Mouse (Mus musculus): ENCODE measurements around the gene Defb47. TPM values are rescaled to one million over a fixed set of nuclear protein-coding genes. Genes with fewer than 3 reads are reported as not detected.
A peak's percentile ranks its signal among the peaks of the same experiment; 100 is the strongest.

The Defb47 gene
- not detected for polyA plus RNA-seq (2017; shearing (Covaris generic))

DNA sequence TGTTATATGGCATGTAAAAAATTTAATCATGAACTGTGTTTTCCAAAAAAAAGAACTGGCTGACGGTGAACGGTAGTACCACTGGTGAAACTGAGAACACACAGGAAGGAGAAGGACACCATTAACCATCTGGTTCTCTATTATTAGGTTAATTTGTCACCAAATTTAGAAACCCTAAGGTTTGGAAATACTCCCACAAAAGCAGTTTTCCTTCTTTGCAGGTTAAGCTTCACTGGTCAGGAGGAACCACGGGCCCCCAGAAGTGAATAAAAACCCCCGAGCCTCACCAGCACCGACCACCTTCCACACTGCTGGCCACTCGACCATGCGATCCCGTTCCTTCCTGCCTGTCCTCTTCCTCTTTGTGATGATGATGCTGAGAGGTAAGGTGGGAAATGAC is at the start of gene Defb47:
TSS of gene Defb47 (plus strand) at position 301 of the 400 bp plus-strand sequence.
- no peak for ATAC-seq

DNA sequence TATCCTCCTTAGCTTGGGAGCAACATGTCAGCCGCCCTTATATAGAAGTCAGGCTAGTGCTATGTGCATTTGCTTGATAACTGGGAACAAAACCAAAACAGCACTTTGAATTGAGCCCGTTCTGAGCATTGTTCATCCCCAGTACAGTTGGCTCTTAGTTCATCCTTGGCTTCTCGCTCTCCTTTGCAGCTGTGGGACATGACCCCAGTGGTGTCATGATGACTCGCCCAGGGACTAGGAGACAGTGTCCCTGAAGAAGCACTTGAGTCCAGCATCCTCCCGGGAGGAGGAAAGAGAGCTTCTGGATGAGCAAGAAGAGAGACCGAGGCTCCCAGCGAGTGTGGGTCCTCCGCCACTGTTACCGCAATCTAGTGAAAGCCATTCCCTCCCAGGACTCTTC is 41.8 kb upstream of the Defb47 start:
- no peak for ATAC-seq

DNA sequence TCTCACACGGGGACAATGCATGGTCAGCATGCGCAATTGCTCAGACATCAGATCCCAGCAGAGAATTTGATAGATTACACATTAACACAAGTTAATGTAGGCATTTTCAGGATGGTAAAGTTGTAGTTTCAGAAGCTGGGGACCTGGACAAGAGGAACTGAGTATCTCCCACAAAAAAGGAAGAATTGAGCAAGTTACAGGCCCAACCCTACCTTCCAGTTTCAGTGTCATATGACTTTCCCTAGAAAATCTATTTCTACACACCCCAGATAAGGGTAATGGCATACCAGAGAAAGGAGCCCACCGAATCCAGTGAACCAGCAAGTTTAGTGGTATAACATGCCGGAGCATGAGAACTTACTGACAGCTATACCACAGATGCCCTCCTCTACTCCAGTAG is 34.2 kb upstream of the Defb47 start:
- no peak for ATAC-seq

DNA sequence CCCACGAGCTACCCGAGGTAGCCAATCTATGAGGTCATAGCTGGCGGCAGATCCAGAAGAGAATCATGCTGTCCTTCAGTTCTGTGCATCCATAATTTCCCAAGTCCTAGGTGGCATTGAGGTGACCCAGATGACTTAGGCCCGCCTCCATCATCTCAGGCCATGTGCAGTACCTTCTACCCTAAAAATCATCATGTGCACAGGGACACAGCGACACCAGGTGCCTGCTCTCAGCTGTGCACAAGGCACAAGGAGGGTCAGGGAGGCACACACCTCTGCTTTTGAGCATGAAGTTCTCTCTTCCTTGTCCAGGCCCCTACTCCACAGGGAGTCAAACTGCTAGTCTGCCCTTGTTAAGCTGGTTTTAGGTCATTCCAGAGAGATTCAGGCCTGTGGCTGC is 32.5 kb upstream of the Defb47 start:
- no peak for ATAC-seq

DNA sequence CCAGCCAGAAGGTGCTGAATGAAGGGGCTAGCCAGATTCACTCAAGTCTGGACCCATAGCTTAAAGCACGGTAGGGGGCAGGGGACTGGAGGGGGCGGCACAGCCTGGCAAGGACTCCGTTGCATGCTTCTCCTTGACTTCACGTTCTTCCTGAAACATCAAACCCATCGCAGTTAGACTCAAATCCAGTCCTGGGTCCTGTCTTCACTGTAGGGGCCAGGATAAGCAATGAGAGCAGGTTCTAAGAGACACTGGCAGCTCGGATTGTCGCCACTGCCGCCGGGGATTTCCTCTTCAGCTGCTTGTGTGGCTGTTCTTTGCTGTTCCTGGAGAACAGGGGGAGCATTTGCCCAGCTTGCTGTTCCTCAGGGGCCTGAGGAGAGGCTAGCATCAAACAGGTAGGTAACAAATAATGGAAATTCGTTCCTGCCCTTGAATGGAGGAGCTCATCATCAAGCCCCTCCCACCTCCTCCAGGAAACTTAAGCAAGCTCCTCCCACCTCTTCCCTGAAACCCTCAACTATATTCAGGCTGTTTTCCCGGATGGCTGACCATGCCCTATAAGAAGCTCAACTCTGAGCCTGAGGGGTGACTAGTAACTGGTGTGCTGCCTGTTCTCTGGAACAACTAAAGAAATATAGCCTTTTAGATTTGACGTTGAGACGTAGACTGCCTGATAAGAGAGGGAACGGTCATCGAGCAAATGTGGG is 31.9 kb upstream of the Defb47 start:
- no peak for ATAC-seq

DNA sequence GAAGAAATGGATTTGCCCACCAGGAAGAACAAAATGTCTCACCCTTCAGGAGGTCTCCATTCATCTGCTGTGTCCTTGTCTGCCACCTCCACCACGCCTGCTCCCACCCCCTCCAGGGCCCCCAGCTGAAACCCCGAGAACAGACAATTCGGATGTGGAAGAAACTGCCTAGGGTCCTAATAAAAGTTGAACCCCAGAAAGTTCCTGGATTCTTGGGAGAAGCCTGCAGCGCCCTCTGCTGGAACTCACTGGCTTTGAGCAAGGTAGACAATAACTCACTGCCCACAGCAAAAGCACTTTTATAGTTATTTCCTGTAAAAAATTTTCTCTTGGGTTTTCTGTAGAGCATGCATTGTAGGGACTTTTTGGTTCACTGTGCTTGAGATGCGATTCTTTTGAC is 22.8 kb upstream of the Defb47 start:
- peak; percentile 49 for ATAC-seq

DNA sequence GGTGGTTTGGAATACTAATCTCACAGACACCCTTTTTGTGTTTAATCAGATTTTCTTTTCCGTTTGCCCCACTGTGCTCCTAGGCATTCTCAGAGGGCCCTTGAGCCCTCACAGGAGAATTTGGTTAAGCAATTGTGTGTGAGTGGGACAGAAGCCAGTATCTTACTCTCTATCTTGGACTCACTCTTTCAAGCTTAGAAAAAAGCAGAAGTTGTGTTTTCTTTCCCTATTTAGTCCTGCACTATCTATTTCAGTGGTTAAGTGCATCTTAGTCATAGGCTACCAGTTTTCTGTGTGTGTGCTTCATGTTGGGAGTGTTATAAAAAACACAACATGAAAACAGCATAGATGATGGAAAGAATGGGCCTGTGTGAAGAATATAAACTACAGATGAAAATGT is 18.1 kb upstream of the Defb47 start:
- ATAC-seq: no peak

DNA sequence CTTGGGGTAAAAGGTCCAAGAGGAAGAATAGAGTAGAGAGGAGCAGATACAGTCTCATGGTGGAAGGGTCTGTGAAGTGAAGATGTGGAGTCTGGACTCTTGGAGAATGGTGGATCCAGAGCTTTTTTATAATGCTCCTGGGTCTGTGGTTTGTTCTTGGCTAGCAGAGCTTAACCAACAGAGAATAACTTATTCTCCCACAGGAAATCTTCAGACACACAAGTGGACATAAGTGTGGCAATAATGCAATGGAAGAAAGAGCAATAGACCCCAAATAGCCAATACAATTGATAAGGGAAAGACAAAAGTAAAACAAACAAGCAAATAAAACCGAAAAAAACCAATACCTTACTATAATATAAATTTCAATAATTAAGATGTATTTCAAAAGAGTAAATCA is 13.5 kb upstream of the Defb47 start, which contains the start of gene Defb48:
TSS of gene Defb48 (minus strand) at position 101 of the 400 bp plus-strand sequence.
- no peak for ATAC-seq

DNA sequence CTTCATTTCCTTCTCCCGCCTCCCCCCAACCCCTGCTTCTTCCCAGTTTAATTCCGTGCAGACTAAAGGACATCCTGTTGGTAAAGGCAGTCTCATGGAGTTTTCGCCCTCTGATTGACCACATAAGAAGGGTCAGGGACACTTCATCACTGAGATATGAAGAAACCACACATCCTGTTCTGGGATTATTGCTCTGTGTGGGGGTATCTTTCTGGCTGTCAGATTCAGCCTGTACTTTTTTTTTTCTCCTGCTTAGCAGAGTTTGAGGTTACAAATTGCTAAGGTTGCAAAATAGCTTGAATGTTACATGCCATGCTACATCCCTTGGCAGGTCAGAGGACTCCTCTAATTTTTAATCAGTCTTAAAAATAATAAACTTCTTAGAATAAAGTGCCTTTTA is 6.6 kb upstream of the Defb47 start:
- ATAC-seq: no peak

DNA sequence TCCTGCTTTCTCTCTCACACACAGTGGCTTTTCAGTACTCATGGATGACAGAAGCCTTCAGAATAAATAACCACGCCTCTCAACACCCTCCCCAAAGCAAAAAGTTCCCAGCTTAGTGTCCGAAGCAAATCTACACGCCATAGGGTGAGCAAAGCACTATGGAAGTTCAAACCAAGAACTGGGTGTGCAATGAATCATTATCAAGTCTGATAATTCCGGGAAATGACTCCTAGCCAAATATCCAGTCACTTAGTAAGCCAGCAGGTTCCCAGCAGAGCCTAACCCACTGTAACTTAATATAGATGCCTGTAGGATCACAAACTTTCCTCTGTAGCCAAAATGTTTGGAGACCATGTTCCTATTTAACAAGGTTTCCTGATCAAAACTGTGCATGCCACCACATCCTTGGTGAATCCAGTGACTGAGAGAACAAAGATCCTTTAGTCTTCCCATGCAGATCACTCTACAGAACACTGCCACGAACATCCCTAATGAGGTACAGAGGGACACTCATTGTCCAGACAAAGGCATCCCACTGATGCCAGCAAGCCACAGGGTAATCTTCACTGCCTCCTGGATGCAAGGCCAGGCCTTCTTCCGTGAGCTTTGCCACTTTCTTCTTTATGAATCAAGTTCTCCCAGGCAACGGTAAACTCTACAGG is 5.9 kb upstream of the Defb47 start:
- ATAC-seq: no peak

DNA sequence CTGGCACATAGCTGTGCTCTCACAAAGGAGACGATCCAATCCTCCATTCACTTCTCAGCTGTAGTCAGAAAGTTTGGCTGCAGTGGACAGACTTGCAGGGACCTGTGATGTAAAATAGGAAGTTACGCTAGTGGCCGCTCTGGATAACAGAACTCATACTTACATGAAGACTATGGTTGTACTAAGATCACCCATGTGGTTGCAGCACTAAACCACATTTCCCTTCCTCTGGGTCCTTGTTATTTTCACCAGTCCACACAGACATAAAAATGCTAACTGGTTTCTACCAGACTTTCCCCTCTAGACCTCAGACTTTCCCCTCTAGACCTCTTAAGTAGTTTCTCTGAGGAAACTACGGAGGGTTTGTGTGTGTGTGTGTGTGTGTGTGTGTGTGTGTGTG is 1.1 kb downstream of the Defb47 start:
- no peak for ATAC-seq

DNA sequence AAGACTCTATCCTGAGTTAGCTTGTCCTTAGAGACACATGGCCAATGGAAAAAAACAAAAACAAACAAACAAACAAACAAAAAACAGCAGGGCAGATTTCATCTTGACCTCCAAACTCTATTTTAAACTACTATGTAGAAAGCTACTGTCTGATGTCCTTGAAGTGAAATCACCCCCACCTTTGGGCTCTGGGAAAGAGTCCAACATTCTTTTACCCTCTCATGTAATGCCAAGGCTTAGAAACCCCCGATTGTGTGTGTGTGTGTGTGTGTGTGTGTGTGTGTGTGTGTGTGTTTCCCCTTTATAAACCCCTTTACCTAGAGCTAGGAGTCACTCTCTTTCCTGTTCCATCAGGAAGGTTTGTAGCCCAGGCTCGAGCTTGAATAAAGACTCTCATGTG is 4.7 kb downstream of the Defb47 start:
- no peak for ATAC-seq

DNA sequence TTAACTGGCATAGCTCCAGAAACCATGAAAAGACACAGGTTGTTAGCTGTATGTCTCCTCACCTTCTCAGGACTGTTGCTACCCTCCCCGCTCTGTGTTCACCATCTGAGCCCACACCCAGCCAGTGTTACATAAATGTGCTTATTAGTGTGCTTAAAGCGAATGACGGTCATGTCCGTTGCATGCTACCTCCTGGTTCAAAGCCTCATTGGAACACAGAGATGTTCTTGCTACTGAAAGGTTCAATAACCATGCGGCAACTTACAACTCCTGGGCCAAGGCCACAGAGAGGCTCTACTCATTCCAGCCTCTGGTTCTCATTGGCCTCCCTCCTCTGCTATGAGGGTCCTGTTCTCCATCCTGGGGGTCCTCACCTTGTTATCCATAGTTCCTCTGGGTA is 13.6 kb downstream of the Defb47 start, which contains the start of gene Defb43:
TSS of gene Defb43 (plus strand) at position 301 of the 400 bp plus-strand sequence.
- ATAC-seq: no peak

DNA sequence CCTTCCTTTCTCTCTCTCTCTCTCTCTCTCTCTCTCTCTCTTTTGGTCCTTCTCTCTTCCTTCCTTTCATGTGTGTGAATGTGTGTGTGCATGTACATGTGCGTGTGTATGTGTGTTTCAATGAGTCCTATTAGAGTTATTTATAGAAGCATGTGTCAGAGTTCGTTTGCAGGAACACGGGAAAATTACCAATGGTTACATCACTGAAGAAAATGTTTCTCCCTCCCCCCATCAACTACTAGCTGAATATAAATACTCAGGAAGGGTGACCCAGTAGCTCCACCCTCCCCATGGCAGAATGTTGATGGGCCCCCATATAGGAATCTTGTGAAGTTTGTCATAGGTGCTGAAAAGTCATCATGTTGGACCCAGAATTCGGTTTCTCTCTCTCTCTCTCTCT is 15.2 kb downstream of the Defb47 start:
- no peak for ATAC-seq

DNA sequence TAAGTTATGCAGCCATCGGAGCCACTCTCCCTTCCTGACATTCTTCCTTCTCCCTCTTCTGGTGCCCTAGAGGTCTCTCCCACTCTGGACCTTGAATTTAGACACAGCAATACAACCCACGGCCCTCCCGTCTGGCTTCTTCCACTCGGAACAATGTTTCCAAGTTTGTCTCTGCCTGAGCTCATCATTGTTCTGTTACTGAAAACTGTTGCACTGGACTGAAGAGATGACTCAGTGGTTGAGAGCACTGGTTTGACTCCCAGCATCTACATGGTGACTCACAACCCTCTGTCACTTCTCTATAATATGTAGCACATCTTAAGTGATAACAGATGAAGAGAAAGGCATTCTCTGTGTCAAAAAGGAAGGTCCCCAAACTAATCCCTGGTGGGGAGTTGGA is 16.8 kb downstream of the Defb47 start:
- no peak for ATAC-seq

DNA sequence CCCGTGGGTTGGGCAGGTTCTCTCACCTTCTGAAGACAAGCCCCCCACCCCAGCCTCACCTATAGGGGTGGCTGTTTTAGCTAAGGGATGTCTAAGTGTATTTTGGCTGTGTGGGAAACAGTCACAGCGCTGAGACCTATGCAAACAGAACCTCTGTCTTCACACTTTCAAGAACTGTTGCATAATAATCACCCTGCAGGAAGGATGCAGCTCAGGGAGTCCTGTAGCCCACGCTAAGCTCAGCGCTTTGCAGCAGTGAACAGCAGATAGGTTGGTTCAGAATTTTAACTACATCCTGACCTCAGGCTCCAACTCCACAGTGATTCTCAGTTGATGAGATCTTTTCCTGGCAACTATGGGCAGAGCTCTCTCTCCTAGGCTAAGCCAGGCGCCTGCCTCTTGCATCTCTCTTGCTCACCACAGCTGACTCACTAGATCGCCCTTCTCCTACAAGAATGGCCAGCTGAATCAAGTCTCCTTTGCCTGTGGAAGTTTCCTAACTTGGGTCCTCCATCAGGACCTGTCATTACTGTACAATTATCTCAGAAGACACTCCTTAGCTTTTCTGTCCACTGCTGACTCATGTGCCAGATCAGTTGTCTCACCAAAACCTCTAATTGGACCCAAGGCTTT is 22.8 kb downstream of the Defb47 start:
- no peak for ATAC-seq

DNA sequence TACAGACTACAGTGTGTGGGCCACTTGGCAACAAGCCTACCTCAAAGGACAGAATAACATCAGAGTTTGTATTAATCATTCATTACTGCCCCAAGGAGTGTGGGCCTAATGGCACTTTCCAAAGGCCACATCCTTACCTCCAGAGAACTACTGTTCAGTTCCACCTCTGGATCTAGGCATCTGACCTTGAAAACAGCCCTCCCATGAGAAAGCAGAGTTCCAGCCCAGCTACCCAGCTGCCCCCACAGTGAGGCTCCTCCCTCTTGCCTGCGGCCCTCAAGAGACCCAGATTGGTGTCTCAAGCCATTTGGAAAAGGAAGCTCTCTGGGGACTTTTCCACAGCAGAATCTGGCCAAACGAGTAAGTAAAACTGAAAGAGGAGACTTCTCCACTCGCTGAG is 48.8 kb downstream of the Defb47 start, which contains the start of gene Defb42:
TSS of gene Defb42 (plus strand) at position 301 of the 400 bp plus-strand sequence.
- no peak for ATAC-seq

DNA sequence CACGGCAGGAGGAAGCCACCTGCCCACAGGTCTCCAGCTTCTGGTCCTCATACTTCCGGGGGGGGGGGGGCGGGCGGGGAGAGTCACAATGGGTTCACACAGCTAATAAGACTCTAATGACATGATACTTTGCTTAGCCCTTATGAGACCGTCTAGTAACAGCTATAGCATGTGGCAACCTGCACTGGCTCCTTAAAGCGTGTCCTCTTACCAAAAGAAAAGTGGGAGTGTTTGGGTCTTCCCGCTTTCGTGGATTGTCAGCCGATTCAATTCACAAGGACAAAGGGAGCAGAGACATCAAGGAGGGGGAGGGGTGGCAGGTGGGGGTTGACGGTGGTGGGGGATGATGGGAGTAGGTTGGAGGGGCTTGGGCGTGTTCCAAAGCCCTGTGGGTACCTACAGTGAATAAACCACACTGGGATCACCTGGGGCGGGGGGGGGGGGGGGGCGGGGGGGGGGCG is 52.1 kb downstream of the Defb47 start, which contains the start of gene Defb30:
TSS of gene Defb30 (minus strand) at position 51 of the 461 bp plus-strand sequence.
- no peak for ATAC-seq

Other genes starting within 250 kb of the Defb47 start
- gene Ints6, start 236.9 kb upstream of the Defb47 start, polyA plus RNA-seq (2017; shearing (Covaris generic)): 10 to 100 TPM; 14.9 to 20.7 TPM
- gene Wdfy2, start 160.4 kb upstream of the Defb47 start, polyA plus RNA-seq (2017; shearing (Covaris generic)): 1 to 10 TPM; 3.9 to 4.5 TPM
- not detected for gene Defb48, start 13.6 kb upstream of the Defb47 start, polyA plus RNA-seq (2017; shearing (Covaris generic))
- gene Defb43, start 13.7 kb downstream of the Defb47 start, polyA plus RNA-seq (2017; shearing (Covaris generic)): not detected
- gene Defb42, start 48.9 kb downstream of the Defb47 start, polyA plus RNA-seq (2017; shearing (Covaris generic)): under 1 TPM in 1 of 2 experiments, not detected in 1; 0.19 TPM
- not detected for gene Defb30, start 51.9 kb downstream of the Defb47 start, polyA plus RNA-seq (2017; shearing (Covaris generic))